Mouse (Mus musculus) megakaryocyte, embryonic 14.5 days (primary cell): ENCODE data around the gene Tbc1d2b.

Source experiments
- FLI1 ChIP-seq: IDR thresholded peaks from 2 replicates; pipeline ENCODE4 v1.6.1; 2012; ENCODE audit warnings: low read length, inconsistent platforms, mixed read lengths
- GATA1 ChIP-seq: IDR thresholded peaks from 3 replicates; pipeline ENCODE4 v1.6.1; 2012; ENCODE audit warnings: mixed read lengths, low read length, inconsistent platforms, borderline replicate concordance

- TF ChIP-seq GATA1 (no peak), FLI1 (no peak)
These were observed 67.4 kb downstream of the Tbc1d2b start for GRCm38 (mm10) chr9:90203233-90203632.
